Mouse (Mus musculus) olfactory bulb, adult 2 months (tissue): ENCODE results near the gene Mthfd1l. TPM values are rescaled to one million over a fixed set of nuclear protein-coding genes. Genes with fewer than 3 reads are reported as not detected.

Experiments
- H3K27ac ChIP-seq: fragments of 200-500 bp; 2 replicates; pipeline ENCODE4 v1.5.1; 2012; ENCODE audit warnings: low read depth, low read length; ENCODE audit not compliant: insufficient read depth
- H3K4me1 ChIP-seq: fragments of 200-500 bp; 2 replicates; pipeline ENCODE4 v1.6.1; 2012; ENCODE audit warnings: low read length; ENCODE audit not compliant: control insufficient read depth, insufficient read depth
- H3K4me3 ChIP-seq: fragments of 200-500 bp; 2 replicates; pipeline ENCODE4 v1.5.1; 2012; ENCODE audit warnings: mild to moderate bottlenecking, low read depth, low read length, moderate library complexity; ENCODE audit not compliant: insufficient read depth
- CTCF ChIP-seq: fragments of 200-500 bp; IDR thresholded peaks from 2 replicates; pipeline ENCODE4 v1.5.1; 2012; ENCODE audit warnings: low read depth, mild to moderate bottlenecking, low read length, moderate library complexity; ENCODE audit not compliant: insufficient read depth
- POLR2A ChIP-seq: fragments of 200-500 bp; IDR thresholded peaks from 2 replicates; pipeline ENCODE4 v1.6.1; 2012; ENCODE audit warnings: mild to moderate bottlenecking, low read depth, low read length, moderate library complexity; ENCODE audit not compliant: insufficient read depth
- WGBS: fragments of 180-500 bp; shearing (Covaris S2); methylation state at CpG from one replicate; pipeline ENCODE4 v1.1.7; 2018; 5-methylcytosine and 5-hydroxymethylcytosine counted together
- polyA plus RNA-seq: library from polyadenylated mRNA; stranded (reverse); fragments of >200 nt; gene quantifications from 2 replicates; pipeline ENCODE4 v1.2.4, GENCODE M21; 2012; ENCODE audit warnings: low replicate concordance; ENCODE audit not compliant: missing spikeins, insufficient read depth, insufficient read length

Mthfd1l gene
- polyA plus RNA-seq, 1 experiment: not detected

DNA sequence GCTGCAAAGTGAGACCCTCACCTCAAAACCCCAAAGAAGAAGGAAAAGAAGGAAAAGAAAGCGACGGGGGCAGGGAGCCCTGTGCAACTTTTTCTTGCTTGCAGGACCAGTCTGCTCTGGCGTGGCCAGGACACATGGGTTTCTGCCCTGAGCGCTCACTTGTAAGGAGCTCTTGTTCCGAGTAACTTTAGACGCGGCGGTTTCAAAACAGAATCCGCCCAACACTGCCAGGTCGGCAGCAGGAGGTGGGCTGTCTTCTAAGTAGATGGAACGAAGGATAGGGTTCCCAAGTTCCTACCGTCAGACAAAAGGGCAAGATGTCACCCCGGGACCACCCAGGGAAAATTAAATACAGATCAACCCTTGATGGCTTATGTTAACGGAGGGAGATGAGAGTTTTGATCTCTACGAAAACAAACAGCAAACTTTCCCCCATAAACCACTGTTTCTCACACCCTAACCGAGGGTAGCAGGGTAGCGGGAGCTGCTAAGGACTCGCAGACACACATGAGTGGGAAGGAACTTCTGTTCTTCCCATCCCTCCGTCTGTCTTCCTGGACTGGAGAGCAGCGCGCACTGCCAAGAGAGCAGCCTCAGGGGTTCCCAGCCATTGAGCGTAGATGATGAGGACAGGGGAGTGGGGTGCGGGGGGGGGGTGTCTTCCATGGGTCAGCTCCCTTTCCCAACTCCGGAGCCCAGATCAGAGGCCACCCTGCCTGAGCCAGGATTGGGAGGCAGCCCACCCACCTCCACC is 237.6 kb downstream of the Mthfd1l start:
- TF ChIP-seq CTCF: no peak
- no peak for TF ChIP-seq POLR2A
- H3K4me3 ChIP-seq: no peak overlapping the region
- H3K4me1 ChIP-seq: 0 out of 2 replicates have a peak, but pooled peaks cover 6% of the 10 kb centered on the region
- H3K27ac ChIP-seq: no peak overlapping the region
- 32% methylated on average over 24 of the region's 24 CpGs for WGBS

DNA sequence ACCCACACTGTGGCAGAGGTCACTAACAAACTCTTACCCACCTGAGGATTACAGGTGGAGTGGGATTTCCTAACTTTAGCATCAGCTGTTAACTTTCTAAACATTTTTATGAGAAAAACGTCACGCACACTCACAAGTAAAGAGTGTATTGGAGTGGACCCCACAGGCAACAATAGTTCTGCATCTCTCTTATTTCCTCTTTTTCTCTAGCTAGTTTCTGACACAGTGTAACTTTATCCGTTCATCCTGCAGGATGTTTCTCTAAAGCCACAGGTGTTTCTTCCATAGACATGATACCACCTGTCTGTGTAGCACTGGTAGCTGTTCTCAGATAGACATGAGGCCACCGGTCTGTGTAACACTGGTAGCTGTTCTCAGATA is 238.1 kb downstream of the Mthfd1l start:
- Histone ChIP-seq H3K4me1 (0 out of 2 replicates have a peak, but pooled peaks cover 6% of the 10 kb centered on the region), H3K4me3 (no peak overlapping the region), H3K27ac (no peak overlapping the region)
- TF ChIP-seq CTCF (no peak), POLR2A (no peak)
- WGBS: 88% methylated on average over 4 of the region's 4 CpGs

Other genes with a start within 250 kb of the Mthfd1l start
- not detected in 2 replicates for gene Plekhg1, start 232.8 kb upstream of the Mthfd1l start, polyA plus RNA-seq